Mouse (Mus musculus) kidney, adult 2 months (tissue): Measurements from ENCODE around the gene Nrip1. TPM values are rescaled to one million over a fixed set of nuclear protein-coding genes. Genes with fewer than 3 reads are reported as not detected.

ENCODE experiments used
- DNase-seq: peaks from one replicate; pipeline ENCODE4 v3.0.0; 2021
- H3K27ac ChIP-seq: fragments of 200-500 bp; 2 replicates; pipeline ENCODE4 v1.5.1; 2012; ENCODE audit warnings: low read depth, low read length, control low read depth, inconsistent platforms; ENCODE audit not compliant: insufficient read depth
- H3K27me3 ChIP-seq: fragments of 200-500 bp; replicated peaks from 2 replicates; pipeline ENCODE4 v1.6.1; 2012; ENCODE audit warnings: mild to moderate bottlenecking, moderate library complexity, low read length, inconsistent platforms; ENCODE audit not compliant: control insufficient read depth, insufficient read depth
- H3K36me3 ChIP-seq: fragments of 200-500 bp; 2 replicates; pipeline ENCODE4 v1.6.1; 2012; ENCODE audit warnings: mild to moderate bottlenecking, moderate library complexity, low read length, inconsistent platforms; ENCODE audit not compliant: control insufficient read depth, insufficient read depth
- H3K4me1 ChIP-seq: fragments of 200-500 bp; 2 replicates; pipeline ENCODE4 v1.6.1; 2011; ENCODE audit warnings: low read length; ENCODE audit not compliant: control insufficient read depth, insufficient read depth
- H3K4me3 ChIP-seq: fragments of 200-500 bp; 2 replicates; pipeline ENCODE4 v1.5.1; 2011; ENCODE audit warnings: mild to moderate bottlenecking, low read depth, low read length, control low read depth; ENCODE audit not compliant: insufficient read depth
- CTCF ChIP-seq: fragments of 200-500 bp; conservative IDR thresholded peaks from 2 replicates; pipeline ENCODE4 v1.5.1; 2011; ENCODE audit warnings: low read depth, mild to moderate bottlenecking, control low read depth, low read length, moderate library complexity, mixed read lengths; ENCODE audit not compliant: insufficient read depth, insufficient read length
- POLR2A ChIP-seq: fragments of 200-500 bp; IDR thresholded peaks from one replicate; pipeline ENCODE4 v1.6.1; 2011; ENCODE audit warnings: low read depth, low read length, control low read depth
- WGBS: fragments of 180-500 bp; shearing (Covaris S2); methylation state at CpG from one replicate; pipeline ENCODE4 v1.1.7; 2018; 5-methylcytosine and 5-hydroxymethylcytosine counted together
- polyA plus RNA-seq: library from polyadenylated mRNA; depleted of rRNA; stranded (reverse); fragments of >200 nt; gene quantifications from 2 replicates; pipeline ENCODE4 v1.2.3, GENCODE M21; 2012; rRNA removed

Gene Nrip1
- polyA plus RNA-seq: 7.1 and 8.3 TPM in 2 replicates

- H3K27ac ChIP-seq: peak within 1 kb of the TSS; percentile 98
- no peaks in the 10 kb centered on the region for H3K27me3 ChIP-seq
- peak; percentile 28 for TF ChIP-seq POLR2A
- no peak for TF ChIP-seq CTCF
- H3K36me3 ChIP-seq: no peaks in the 10 kb centered on the region
- peak; percentile 75 for DNase-seq
- H3K4me1 ChIP-seq: peaks cover 12% of the 10 kb centered on the region; the same call in 1 of the 2 replicates
- WGBS: 0% methylated on average over 9 of the region's 9 CpGs
- peak within 1 kb of the TSS; percentile 97 for H3K4me3 ChIP-seq
Measured at GRCm38 (mm10) chr16:76373671-76374091, at the start of gene Nrip1. Gene Nrip1, minus strand, starts transcription at chr16:76373827.

- Histone ChIP-seq H3K27me3 (no peaks in the 10 kb centered on the region), H3K36me3 (no peaks in the 10 kb centered on the region), H3K4me3 (no peak overlapping the region), H3K27ac (no peak overlapping the region), H3K4me1 (no peaks in the 10 kb centered on the region)
- TF ChIP-seq POLR2A (no peak), CTCF (no peak)
- WGBS: 84% methylated on average over 1 of the region's 1 CpGs
- DNase-seq: no peak
Measured at GRCm38 (mm10) chr16:76422531-76422930, 48.9 kb upstream of the Nrip1 start.

- no peak overlapping the region for H3K4me3 ChIP-seq
- no peak for DNase-seq
- H3K36me3 ChIP-seq: no peaks in the 10 kb centered on the region
- no peaks in the 10 kb centered on the region for H3K4me1 ChIP-seq
- TF ChIP-seq POLR2A: no peak
- TF ChIP-seq CTCF: no peak
- no peak overlapping the region for H3K27ac ChIP-seq
- no peaks in the 10 kb centered on the region for H3K27me3 ChIP-seq
- WGBS: 77% methylated on average over 8 of the region's 8 CpGs
Measured at GRCm38 (mm10) chr16:76419849-76420248, 46.2 kb upstream of the Nrip1 start.

GRCm38 (mm10) chr16:76416477-76416876, 42.9 kb upstream of the Nrip1 start:
- no peaks in the 10 kb centered on the region for H3K4me1 ChIP-seq
- TF ChIP-seq POLR2A: no peak
- H3K36me3 ChIP-seq: no peaks in the 10 kb centered on the region
- 90% methylated on average over 2 of the region's 2 CpGs for WGBS
- H3K27ac ChIP-seq: no peak overlapping the region
- no peak for DNase-seq
- no peak overlapping the region for H3K4me3 ChIP-seq
- H3K27me3 ChIP-seq: no peaks in the 10 kb centered on the region

GRCm38 (mm10) chr16:76416060-76416438, 42.4 kb upstream of the Nrip1 start:
- DNase-seq: no peak
- Histone ChIP-seq H3K27ac (no peak overlapping the region), H3K27me3 (no peaks in the 10 kb centered on the region), H3K4me1 (no peaks in the 10 kb centered on the region), H3K36me3 (no peaks in the 10 kb centered on the region), H3K4me3 (no peak overlapping the region)
- TF ChIP-seq POLR2A (no peak), CTCF (no peak)
- 62% methylated on average over 5 of the region's 5 CpGs for WGBS

- Histone ChIP-seq H3K36me3 (no peaks in the 10 kb centered on the region), H3K27ac (no peak overlapping the region), H3K4me1 (no peaks in the 10 kb centered on the region), H3K4me3 (no peak overlapping the region), H3K27me3 (no peaks in the 10 kb centered on the region)
- WGBS: 86% methylated on average over 9 of the region's 9 CpGs
- DNase-seq: no peak
- no peak for TF ChIP-seq CTCF
- no peak for TF ChIP-seq POLR2A
Measured at GRCm38 (mm10) chr16:76415407-76416059, 41.9 kb upstream of the Nrip1 start.

GRCm38 (mm10) chr16:76414528-76414927, 40.9 kb upstream of the Nrip1 start:
- H3K4me1 ChIP-seq: no peaks in the 10 kb centered on the region
- TF ChIP-seq CTCF (no peak), POLR2A (no peak)
- 49% methylated on average over 5 of the region's 5 CpGs for WGBS
- peak; percentile 33 for DNase-seq
- no peak overlapping the region for H3K27ac ChIP-seq
- H3K36me3 ChIP-seq: no peaks in the 10 kb centered on the region
- no peaks in the 10 kb centered on the region for H3K27me3 ChIP-seq
- H3K4me3 ChIP-seq: no peak overlapping the region
